Mouse (Mus musculus): ENCODE measurements at regions not wholly inside any gene's neighbourhood (a gene's known extent, or its start where the extent isn't known, plus 50 kb on each side); places are given as distances from the start of the nearest gene placed in this dataset.

DNA sequence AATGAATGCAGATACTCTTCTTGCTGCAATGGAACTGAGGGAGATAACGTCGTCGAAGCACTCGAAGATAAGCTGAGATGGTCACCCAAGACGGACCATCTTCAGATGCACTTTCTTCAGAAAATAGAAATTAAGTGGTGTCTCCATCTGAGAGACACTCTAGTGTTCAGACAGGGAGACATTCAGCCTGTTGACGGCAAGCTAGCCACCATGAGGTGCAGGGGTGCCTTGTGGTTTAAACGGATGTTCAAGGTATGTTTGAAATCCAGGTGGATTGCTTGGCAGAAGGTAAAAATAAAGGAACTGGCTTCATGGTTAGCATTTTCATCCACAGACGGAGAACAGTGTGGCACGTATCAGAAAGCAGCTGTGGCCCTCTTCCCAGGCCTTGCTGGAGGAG lies 224.0 kb downstream of the Dact1 start:
- TF ChIP-seq GATA1 (IDR thresholded peaks at IDR 0.05; ENCODE audit: borderline replicate concordance, low read length), result no peak
- TF ChIP-seq FLI1 (IDR thresholded peaks at IDR 0.05; ENCODE audit: low read length), result no peak
